Mouse (Mus musculus): ENCODE data around the gene Maco1. TPM values are rescaled to one million over a fixed set of nuclear protein-coding genes. Genes with fewer than 3 reads are reported as not detected.

Gene Maco1
- polyA plus RNA-seq, 1 experiment from 2014 or later, result 45.6 TPM

GRCm38 (mm10) chr4:134876171-134876570 lies 23.0 kb upstream of the Maco1 start:
- Histone ChIP-seq H3K4me2 (no peak overlapping the region), H3K36me3 (ENCODE audit: control insufficient read depth, insufficient read depth, low read length) (no peaks in the 10 kb centered on the region), H3K9ac (ENCODE audit: low read length) (no peak overlapping the region), H3K27ac (ENCODE audit: low read depth, low read length) (no peak overlapping the region), H3K4me3 (ENCODE audit: low read depth, low read length) (no peak overlapping the region), H3K27me3 (ENCODE audit: control insufficient read depth, insufficient read depth, low read length) (no peaks in the 10 kb centered on the region), H3K9me3 (ENCODE audit: control insufficient read depth, low read length) (no peaks in the 10 kb centered on the region), H3K4me1 (ENCODE audit: control insufficient read depth, insufficient read depth, low read length) (no peaks in the 10 kb centered on the region)
- ATAC-seq (ENCODE audit: low FRiP score), result no peak
- WGBS, result 83% methylated on average over 9 of the region's 9 CpGs
- no peak for DNase-seq (ENCODE audit: low spot score, missing footprints)

GRCm38 (mm10) chr4:134871950-134872349 lies 18.8 kb upstream of the Maco1 start:
- Histone ChIP-seq H3K9me3 (ENCODE audit: control insufficient read depth, low read length) (no peaks in the 10 kb centered on the region), H3K27ac (ENCODE audit: low read depth, low read length) (no peak overlapping the region), H3K27me3 (ENCODE audit: control insufficient read depth, insufficient read depth, low read length) (peaks cover 11% of the 10 kb centered on the region), H3K4me2 (no peak overlapping the region), H3K4me3 (ENCODE audit: low read depth, low read length) (no peak overlapping the region), H3K9ac (ENCODE audit: low read length) (no peak overlapping the region), H3K4me1 (ENCODE audit: control insufficient read depth, insufficient read depth, low read length) (no peaks in the 10 kb centered on the region), H3K36me3 (ENCODE audit: control insufficient read depth, insufficient read depth, low read length) (no peaks in the 10 kb centered on the region)
- DNase-seq (ENCODE audit: low spot score, missing footprints) (no peak), ATAC-seq (ENCODE audit: low FRiP score) (no peak)
- 46% methylated on average over 2 of the region's 2 CpGs for WGBS

GRCm38 (mm10) chr4:134871477-134871876 lies 18.3 kb upstream of the Maco1 start:
- 48% methylated on average over 4 of the region's 4 CpGs for WGBS
- Histone ChIP-seq H3K27me3 (ENCODE audit: control insufficient read depth, insufficient read depth, low read length) (peaks cover 11% of the 10 kb centered on the region), H3K27ac (ENCODE audit: low read depth, low read length) (no peak overlapping the region), H3K4me3 (ENCODE audit: low read depth, low read length) (no peak overlapping the region), H3K9me3 (ENCODE audit: control insufficient read depth, low read length) (no peaks in the 10 kb centered on the region), H3K4me1 (ENCODE audit: control insufficient read depth, insufficient read depth, low read length) (no peaks in the 10 kb centered on the region), H3K9ac (ENCODE audit: low read length) (no peak overlapping the region), H3K4me2 (no peak overlapping the region), H3K36me3 (ENCODE audit: control insufficient read depth, insufficient read depth, low read length) (no peaks in the 10 kb centered on the region)
- DNase-seq (ENCODE audit: low spot score, missing footprints) (peak; percentile 33), ATAC-seq (ENCODE audit: low FRiP score) (no peak)

GRCm38 (mm10) chr4:134869815-134870375 lies 16.8 kb upstream of the Maco1 start:
- no peaks in the 10 kb centered on the region for H3K4me1 ChIP-seq (ENCODE audit: control insufficient read depth, insufficient read depth, low read length)
- H3K36me3 ChIP-seq (ENCODE audit: control insufficient read depth, insufficient read depth, low read length), result no peaks in the 10 kb centered on the region
- no peak overlapping the region for H3K4me3 ChIP-seq (ENCODE audit: low read depth, low read length)
- H3K27me3 ChIP-seq (ENCODE audit: control insufficient read depth, insufficient read depth, low read length), result peaks cover 11% of the 10 kb centered on the region
- no peak overlapping the region; the same call in 1 of the 2 replicates for H3K4me2 ChIP-seq
- 49% methylated on average over 7 of the region's 7 CpGs for WGBS
- ATAC-seq (ENCODE audit: low FRiP score) (no peak), DNase-seq (ENCODE audit: low spot score, missing footprints) (peak; percentile 66)
- no peaks in the 10 kb centered on the region for H3K9me3 ChIP-seq (ENCODE audit: control insufficient read depth, low read length)
- H3K9ac ChIP-seq (ENCODE audit: low read length), result no peak overlapping the region
- no peak overlapping the region for H3K27ac ChIP-seq (ENCODE audit: low read depth, low read length)

GRCm38 (mm10) chr4:134869068-134869730 lies 16.1 kb upstream of the Maco1 start:
- ATAC-seq (ENCODE audit: low FRiP score) (no peak), DNase-seq (ENCODE audit: low spot score, missing footprints) (peak; percentile 80)
- Histone ChIP-seq H3K4me2 (no peak overlapping the region; the same call in 1 of the 2 replicates), H3K36me3 (ENCODE audit: control insufficient read depth, insufficient read depth, low read length) (no peaks in the 10 kb centered on the region), H3K4me1 (ENCODE audit: control insufficient read depth, insufficient read depth, low read length) (no peaks in the 10 kb centered on the region), H3K9ac (ENCODE audit: low read length) (no peak overlapping the region), H3K4me3 (ENCODE audit: low read depth, low read length) (no peak overlapping the region), H3K27ac (ENCODE audit: low read depth, low read length) (no peak overlapping the region), H3K27me3 (ENCODE audit: control insufficient read depth, insufficient read depth, low read length) (peaks cover 11% of the 10 kb centered on the region), H3K9me3 (ENCODE audit: control insufficient read depth, low read length) (no peaks in the 10 kb centered on the region)
- 15% methylated on average over 16 of the region's 16 CpGs for WGBS

DNA sequence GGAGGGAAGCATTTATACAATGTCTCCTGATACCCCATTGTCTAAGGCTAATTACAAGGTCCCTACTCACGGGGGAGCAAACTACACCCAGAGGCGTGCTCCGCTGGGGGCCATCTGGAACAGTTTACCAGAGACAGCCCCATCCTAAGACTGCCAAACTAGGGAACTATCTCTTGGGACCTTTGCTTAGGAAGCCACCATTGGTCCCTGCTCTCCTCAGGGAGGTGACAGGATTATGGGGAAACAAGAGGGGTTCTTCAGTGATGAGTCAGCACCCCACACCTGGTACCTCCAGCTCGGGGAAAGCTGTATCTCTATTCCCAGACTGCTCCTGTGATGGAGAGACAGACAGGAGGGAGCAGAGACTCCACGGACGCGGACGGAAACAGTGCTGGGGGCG lies 15.3 kb upstream of the Maco1 start:
- WGBS, result 28% methylated on average over 8 of the region's 9 CpGs
- ATAC-seq (ENCODE audit: low FRiP score), result no peak

DNA sequence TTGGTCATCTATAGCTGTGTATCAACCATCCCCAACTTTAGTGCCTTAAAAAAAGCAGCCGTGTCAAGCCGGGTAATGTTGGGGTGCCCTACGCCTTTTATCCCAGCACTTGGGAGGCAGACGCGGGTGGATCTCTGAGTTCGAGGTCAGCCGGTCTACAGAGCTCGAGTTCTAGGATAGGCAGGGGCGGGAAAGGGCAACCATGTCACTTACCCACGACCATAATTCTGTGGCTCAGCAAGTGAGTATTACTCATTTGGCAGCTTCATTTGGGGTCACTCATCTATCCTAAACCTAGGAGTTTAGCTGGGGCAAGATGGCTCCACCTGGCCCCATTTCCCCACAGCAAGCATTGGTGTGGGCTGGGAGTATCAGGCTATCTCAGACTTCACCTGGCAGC lies 14.9 kb upstream of the Maco1 start:
- Histone ChIP-seq H3K9me3 (ENCODE audit: control insufficient read depth, low read length) (no peaks in the 10 kb centered on the region), H3K4me3 (ENCODE audit: low read depth, low read length) (no peak overlapping the region), H3K4me2 (no peak overlapping the region), H3K36me3 (ENCODE audit: control insufficient read depth, insufficient read depth, low read length) (no peaks in the 10 kb centered on the region), H3K27me3 (ENCODE audit: control insufficient read depth, insufficient read depth, low read length) (peaks cover 11% of the 10 kb centered on the region), H3K4me1 (ENCODE audit: control insufficient read depth, insufficient read depth, low read length) (no peaks in the 10 kb centered on the region), H3K27ac (ENCODE audit: low read depth, low read length) (no peak overlapping the region), H3K9ac (ENCODE audit: low read length) (no peak overlapping the region)
- 90% methylated on average over 10 of the region's 10 CpGs for WGBS
- DNase-seq (ENCODE audit: low spot score, missing footprints) (peak; percentile 53), ATAC-seq (ENCODE audit: low FRiP score) (no peak)

More for the DNA sequence above, 15.3 kb upstream of the Maco1 start:
- Histone ChIP-seq H3K27me3 (ENCODE audit: control insufficient read depth, insufficient read depth, low read length) (peaks cover 11% of the 10 kb centered on the region), H3K4me3 (ENCODE audit: low read depth, low read length) (no peak overlapping the region), H3K9me3 (ENCODE audit: control insufficient read depth, low read length) (no peaks in the 10 kb centered on the region), H3K36me3 (ENCODE audit: control insufficient read depth, insufficient read depth, low read length) (no peaks in the 10 kb centered on the region), H3K4me2 (0 out of 2 replicates have a peak overlapping the region, but pooled peaks have one; percentile 4), H3K9ac (ENCODE audit: low read length) (no peak overlapping the region), H3K4me1 (ENCODE audit: control insufficient read depth, insufficient read depth, low read length) (no peaks in the 10 kb centered on the region), H3K27ac (ENCODE audit: low read depth, low read length) (no peak overlapping the region)
- peak; percentile 72 for DNase-seq (ENCODE audit: low spot score, missing footprints)

GRCm38 (mm10) chr4:134867661-134868060 lies 14.5 kb upstream of the Maco1 start:
- no peaks in the 10 kb centered on the region for H3K9me3 ChIP-seq (ENCODE audit: control insufficient read depth, low read length)
- H3K27ac ChIP-seq (ENCODE audit: low read depth, low read length), result no peak overlapping the region
- DNase-seq (ENCODE audit: low spot score, missing footprints) (peak; percentile 21), ATAC-seq (ENCODE audit: low FRiP score) (no peak)
- H3K27me3 ChIP-seq (ENCODE audit: control insufficient read depth, insufficient read depth, low read length), result peaks cover 11% of the 10 kb centered on the region
- H3K36me3 ChIP-seq (ENCODE audit: control insufficient read depth, insufficient read depth, low read length), result no peaks in the 10 kb centered on the region
- H3K4me2 ChIP-seq, result no peak overlapping the region
- 92% methylated on average over 8 of the region's 8 CpGs for WGBS
- H3K4me3 ChIP-seq (ENCODE audit: low read depth, low read length), result no peak overlapping the region
- H3K4me1 ChIP-seq (ENCODE audit: control insufficient read depth, insufficient read depth, low read length), result no peaks in the 10 kb centered on the region
- no peak overlapping the region for H3K9ac ChIP-seq (ENCODE audit: low read length)

DNA sequence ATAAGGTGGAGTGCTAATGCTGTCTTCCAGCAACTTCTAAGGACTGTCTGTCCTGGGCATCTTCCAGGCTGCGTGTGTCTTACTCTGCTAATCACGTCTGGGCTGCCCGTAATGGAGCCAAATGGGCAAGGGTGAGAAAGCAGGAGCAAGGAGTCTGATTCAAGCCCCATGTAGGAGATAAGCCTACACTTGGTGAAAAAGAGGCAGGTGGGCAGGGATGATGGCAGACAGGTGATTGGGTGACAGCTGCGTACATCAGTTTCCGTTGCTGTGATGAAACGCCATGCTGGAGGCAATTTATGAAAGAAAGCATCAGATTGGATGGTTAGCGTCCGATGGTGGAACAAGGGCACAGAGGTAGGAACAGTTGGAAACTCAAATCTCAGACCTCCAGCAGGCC lies 14.1 kb upstream of the Maco1 start:
- 93% methylated on average over 8 of the region's 8 CpGs for WGBS

More for the DNA sequence above, 14.1 kb upstream of the Maco1 start:
- Histone ChIP-seq H3K4me1 (ENCODE audit: control insufficient read depth, insufficient read depth, low read length) (no peaks in the 10 kb centered on the region), H3K27ac (ENCODE audit: low read depth, low read length) (no peak overlapping the region), H3K27me3 (ENCODE audit: control insufficient read depth, insufficient read depth, low read length) (peaks cover 11% of the 10 kb centered on the region), H3K9me3 (ENCODE audit: control insufficient read depth, low read length) (no peaks in the 10 kb centered on the region), H3K4me3 (ENCODE audit: low read depth, low read length) (no peak overlapping the region), H3K36me3 (ENCODE audit: control insufficient read depth, insufficient read depth, low read length) (no peaks in the 10 kb centered on the region), H3K9ac (ENCODE audit: low read length) (no peak overlapping the region), H3K4me2 (no peak overlapping the region)
- ATAC-seq (ENCODE audit: low FRiP score) (no peak), DNase-seq (ENCODE audit: low spot score, missing footprints) (peak; percentile 47)

All from midbrain, embryonic 11.5 days (tissue).